In genomic region chr8:45885775-45886174, GRCm38 (mm10) we compare ENCODE assay signal across 8 mouse cellular contexts. TPM values are rescaled to one million over a fixed set of nuclear protein-coding genes. Genes with fewer than 3 reads are reported as not detected.
DNase-seq lines count a peak whose midpoint lies in the region; ATAC-seq and TF ChIP-seq lines count a peak whose summit lies in the region.

No protein-coding gene starts in this region.

- peak overlapping the region; percentile 73 for H3K4me2 ChIP-seq in embryonic facial prominence, embryonic 14.5 days (ENCODE audit: low read depth, low read length)
- peak overlapping the region; percentile 58 for H3K4me2 ChIP-seq in intestine, embryonic 14.5 days (ENCODE audit: low read length)
- peak overlapping the region; percentile 87 for H3K4me2 ChIP-seq in midbrain, postnatal 0 days (ENCODE audit: low read depth, low read length, poor library complexity, severe bottlenecking)

- intact Hi-C loops in heart, adult 2 months (cut with DNase I): loop anchor here (1.0 to 2.0 kb wide), 4 partner anchors 15 to 69 kb away; partner anchors contain the start of gene Ccdc110
- intact Hi-C loops in heart, postnatal 36 days (cut with DNase I): loop anchor here (2.0 to 5.0 kb wide), 3 partner anchors 41 to 69 kb away; partner anchors contain the start of gene Ccdc110

- H3K9ac ChIP-seq in heart, adult 2 months (ENCODE audit: low read depth, low read length): peak overlapping the region; percentile 77
- H3K9ac ChIP-seq in embryonic facial prominence, embryonic 14.5 days (ENCODE audit: low read depth, low read length): peak overlapping the region; percentile 49
- peak overlapping the region; percentile 49 for H3K9ac ChIP-seq in intestine, embryonic 14.5 days (ENCODE audit: low read length)
- H3K9ac ChIP-seq in midbrain, postnatal 0 days (replicated peaks; ENCODE audit: low read length, poor library complexity, severe bottlenecking): 0 out of 2 replicates have a peak overlapping the region, but pooled peaks have one; percentile 36

- H3K4me3 ChIP-seq in heart, adult 2 months: peak overlapping the region; percentile 52
- H3K4me3 ChIP-seq in embryonic facial prominence, embryonic 14.5 days (ENCODE audit: low read depth, low read length): peak overlapping the region; percentile 41
- H3K4me3 ChIP-seq in intestine, embryonic 14.5 days (ENCODE audit: low read depth, low read length): peak overlapping the region; percentile 38
- H3K4me3 ChIP-seq in midbrain, postnatal 0 days (ENCODE audit: low read depth, low read length): peak overlapping the region; percentile 35

- ATAC-seq in embryonic facial prominence, embryonic 14.5 days (ENCODE audit: low read depth): peak; percentile 42; the same call in 1 of the 2 replicates
- peak; percentile 22 for ATAC-seq in intestine, embryonic 14.5 days (replicated peaks; ENCODE audit: low FRiP score, low TSS enrichment, low read depth)
- peak; percentile 44; the same call in 1 of the 2 replicates for ATAC-seq in midbrain, postnatal 0 days (ENCODE audit: low FRiP score)
- ATAC-seq in frontal cortex, adult (ENCODE audit: low TSS enrichment): no peak

- no peaks in the 10 kb centered on the region for H3K36me3 ChIP-seq in heart, adult 2 months (ENCODE audit: control insufficient read depth, insufficient read depth, low read length)
- H3K36me3 ChIP-seq in embryonic facial prominence, embryonic 14.5 days (ENCODE audit: control insufficient read depth, insufficient read depth, low read length): no peaks in the 10 kb centered on the region
- no peaks in the 10 kb centered on the region for H3K36me3 ChIP-seq in intestine, embryonic 14.5 days (ENCODE audit: control insufficient read depth, insufficient read depth, low read length)
- H3K36me3 ChIP-seq in midbrain, postnatal 0 days (ENCODE audit: insufficient read depth, low read length): no peaks in the 10 kb centered on the region

- H3K27ac ChIP-seq in heart, adult 2 months: peak overlapping the region; percentile 94
- no peak overlapping the region for H3K27ac ChIP-seq in embryonic facial prominence, embryonic 14.5 days (replicated peaks; ENCODE audit: low read depth, low read length)
- peak overlapping the region; percentile 63 for H3K27ac ChIP-seq in intestine, embryonic 14.5 days (ENCODE audit: low read depth)
- H3K27ac ChIP-seq in midbrain, postnatal 0 days (ENCODE audit: low read depth, low read length): no peak overlapping the region

- H3K27me3 ChIP-seq in heart, adult 2 months (ENCODE audit: control insufficient read depth, insufficient read depth, low read length): no peaks in the 10 kb centered on the region
- H3K27me3 ChIP-seq in embryonic facial prominence, embryonic 14.5 days (replicated peaks; ENCODE audit: control insufficient read depth, insufficient read depth, low read length): peaks cover 8% of the 10 kb centered on the region
- no peaks in the 10 kb centered on the region for H3K27me3 ChIP-seq in intestine, embryonic 14.5 days (replicated peaks; ENCODE audit: control insufficient read depth, insufficient read depth, low read length)
- 0 out of 2 replicates have a peak, but pooled peaks cover 4% of the 10 kb centered on the region for H3K27me3 ChIP-seq in midbrain, postnatal 0 days (ENCODE audit: insufficient read depth, low read length)

- DNase-seq in heart, adult 2 months: no peak
- no peak for DNase-seq in heart, postnatal 36 days
- DNase-seq in embryonic facial prominence, embryonic 14.5 days (ENCODE audit: low spot score): no peak
- no peak for DNase-seq in intestine, embryonic 14.5 days (ENCODE audit: low spot score)
- DNase-seq in midbrain, postnatal 0 days (ENCODE audit: low spot score): peak; percentile 48
- DNase-seq in thymus, postnatal 25 days: no peak
- no peak for DNase-seq in right cerebral cortex, postnatal 25 days

- WGBS in heart, adult 2 months: 26% methylated on average over 2 of the region's 2 CpGs
- 46% methylated on average over 2 of the region's 2 CpGs for WGBS in embryonic facial prominence, embryonic 14.5 days
- 23% methylated on average over 2 of the region's 2 CpGs for WGBS in intestine, embryonic 14.5 days
- WGBS in midbrain, postnatal 0 days: 37% methylated on average over 2 of the region's 2 CpGs

- peaks cover 1% of the 10 kb centered on the region for H3K4me1 ChIP-seq in heart, adult 2 months (ENCODE audit: control insufficient read depth, insufficient read depth, low read length)
- no peaks in the 10 kb centered on the region for H3K4me1 ChIP-seq in embryonic facial prominence, embryonic 14.5 days (ENCODE audit: control insufficient read depth, insufficient read depth, low read length)
- H3K4me1 ChIP-seq in intestine, embryonic 14.5 days (replicated peaks; ENCODE audit: control insufficient read depth, insufficient read depth, low read length): peaks cover 13% of the 10 kb centered on the region
- H3K4me1 ChIP-seq in midbrain, postnatal 0 days (ENCODE audit: insufficient read depth, low read length): no peaks in the 10 kb centered on the region

- no peaks in the 10 kb centered on the region for H3K79me2 ChIP-seq in heart, adult 2 months (replicated peaks; ENCODE audit: control insufficient read depth, insufficient read depth, low read length)

- TF ChIP-seq EP300 in heart, adult 2 months (IDR thresholded peaks at IDR 0.05; ENCODE audit: insufficient read depth, low read depth, low read length): no peak

- no peaks in the 10 kb centered on the region for H3K9me3 ChIP-seq in embryonic facial prominence, embryonic 14.5 days (ENCODE audit: control insufficient read depth, low read length)
- no peaks in the 10 kb centered on the region for H3K9me3 ChIP-seq in intestine, embryonic 14.5 days (ENCODE audit: control insufficient read depth, low read length)
- H3K9me3 ChIP-seq in midbrain, postnatal 0 days (ENCODE audit: low read length): no peaks in the 10 kb centered on the region

- TF ChIP-seq POLR2A in heart, adult 2 months (IDR thresholded peaks at IDR 0.05; ENCODE audit: insufficient read depth, low read depth, low read length): no peak

- peak; percentile 69 for TF ChIP-seq CTCF in heart, adult 2 months (IDR thresholded peaks at IDR 0.05)
- peak; percentile 52 for TF ChIP-seq CTCF in midbrain, postnatal 0 days (IDR thresholded peaks at IDR 0.05)

RNA-seq across cellular contexts. Expression of gene Pdlim3, which starts 0.5 kb away (rescaled TPM):
- 10 to 100 TPM; 29.4 to 29.9 TPM for total RNA-seq in heart, adult 2 months (2021)
- polyA plus RNA-seq in heart, adult 2 months (2012; rRNA removed): 52.5 and 71.1 TPM in 2 replicates
- 10 to 100 TPM; 25.6 to 35.2 TPM for total RNA-seq in heart, postnatal 36 days (2021)
- polyA plus RNA-seq in embryonic facial prominence, embryonic 14.5 days (2014; fragmentation: Nextera tagmentation; extraction: Ambion mirVana): 86.6 and 105 TPM in 2 replicates
- polyA plus RNA-seq in intestine, embryonic 14.5 days (2014; fragmentation: Nextera tagmentation; extraction: Ambion mirVana): 90.3 and 103 TPM in 2 replicates
- 6.6 and 10.7 TPM in 2 replicates for total RNA-seq in midbrain, postnatal 0 days (2014; rRNA removed)
- 9.8 and 11.3 TPM in 2 replicates for polyA plus RNA-seq in midbrain, postnatal 0 days (2015; fragmentation: Nextera tagmentation; extraction: Ambion mirVana)

RNA-seq across cellular contexts. Expression of gene Ccdc110, which starts 48.6 kb away (rescaled TPM):
- total RNA-seq in heart, adult 2 months (2021): not detected
- not detected in 2 replicates for polyA plus RNA-seq in heart, adult 2 months (2012; rRNA removed)
- total RNA-seq in heart, postnatal 36 days (2021): not detected
- polyA plus RNA-seq in embryonic facial prominence, embryonic 14.5 days (2014; fragmentation: Nextera tagmentation; extraction: Ambion mirVana): not detected in 2 replicates
- not detected in 2 replicates for polyA plus RNA-seq in intestine, embryonic 14.5 days (2014; fragmentation: Nextera tagmentation; extraction: Ambion mirVana)
- 0.16 TPM in 1 of 2 replicates, not detected in the other for total RNA-seq in midbrain, postnatal 0 days (2014; rRNA removed)
- 0.07 and 0.10 TPM in 2 replicates for polyA plus RNA-seq in midbrain, postnatal 0 days (2015; fragmentation: Nextera tagmentation; extraction: Ambion mirVana)

Comparison
In these comparisons a context has a peak if more than half of its experiments do, and no peak if none do; other contexts are left out.
1. H3K27ac ChIP-seq: peak in heart, adult 2 months (single experiment) and intestine, embryonic 14.5 days (single experiment); none in embryonic facial prominence, embryonic 14.5 days (single experiment) and midbrain, postnatal 0 days (single experiment).
2. Peak in every context shown above with its lines, with median percentiles within 50 percentile points of each other: H3K4me3 ChIP-seq, H3K9ac ChIP-seq and H3K4me2 ChIP-seq.